Mouse (Mus musculus) heart, adult 2 months (tissue): ENCODE results near the gene Olfr993.

Experiments
- CTCF ChIP-seq: fragments of 200-600 bp; IDR thresholded peaks from 2 replicates; pipeline ENCODE4 v1.8.1; 2022; ENCODE audit warnings: antibody characterized with exemption, mild to moderate bottlenecking, moderate library complexity
- POLR2A ChIP-seq: fragments of 200-500 bp; IDR thresholded peaks from 2 replicates; pipeline ENCODE4 v1.6.1; 2011; ENCODE audit warnings: mild to moderate bottlenecking, low read depth, low read length, control low read depth; ENCODE audit not compliant: insufficient read depth

GRCm38 (mm10) chr2:85443539-85443938, 28.9 kb upstream of the Olfr993 start, which contains the start of gene Olfr995:
- TF ChIP-seq POLR2A (no peak), CTCF (no peak)
